Mouse (Mus musculus): ENCODE measurements around the gene Yaf2.

DNA sequence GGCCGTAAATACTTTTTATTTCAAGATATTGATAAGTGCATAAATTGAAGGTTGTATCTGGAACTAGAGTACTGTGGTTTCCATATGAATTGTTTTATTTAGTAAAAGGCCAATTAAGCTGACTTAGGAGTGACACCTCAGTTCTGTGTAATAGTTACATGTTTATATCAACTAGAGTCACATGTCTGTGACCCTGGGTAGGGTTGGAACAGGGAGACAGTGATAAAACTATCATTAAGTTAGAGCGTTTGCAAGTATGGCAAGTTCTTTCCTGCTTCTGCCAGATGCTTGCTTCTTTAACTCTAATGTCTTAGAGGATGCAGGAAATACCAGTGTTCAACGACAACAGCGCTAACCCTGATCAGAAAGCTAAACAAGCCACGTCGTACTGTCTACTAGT is 52.4 kb downstream of the Yaf2 start:
- TF ChIP-seq CTCF (IDR thresholded peaks at IDR 0.05; ENCODE audit: extremely low read depth, insufficient read length, insufficient replicate concordance, low read depth, low read length) (no peak), POLR2A (IDR thresholded peaks at IDR 0.05; ENCODE audit: low read depth, low read length) (no peak)

Data from small intestine, adult 2 months (tissue).